Mouse (Mus musculus) spleen, adult 2 months (tissue): ENCODE measurements around the gene Cuta.

Experiments
- CTCF ChIP-seq: fragments of 200-500 bp; IDR thresholded peaks from 2 replicates; pipeline ENCODE4 v1.5.1; 2011; ENCODE audit warnings: mild to moderate bottlenecking, inconsistent platforms; ENCODE audit not compliant: insufficient read depth, insufficient read length, insufficient replicate concordance; ENCODE audit errors: extremely low read depth
- POLR2A ChIP-seq: fragments of 200-500 bp; IDR thresholded peaks from 2 replicates; pipeline ENCODE4 v1.6.1; 2011; ENCODE audit warnings: low read depth, low read length, inconsistent platforms

- TF ChIP-seq CTCF = no peak
- TF ChIP-seq POLR2A = no peak
These were observed 8.1 kb upstream of the Cuta start for GRCm38 (mm10) chr17:26947231-26948100.
